Mouse (Mus musculus) thymus, adult 2 months (tissue): ENCODE measurements around the gene Dennd2c. TPM values are rescaled to one million over a fixed set of nuclear protein-coding genes. Genes with fewer than 3 reads are reported as not detected.

ENCODE experiments used
- DNase-seq: peaks from one replicate; pipeline ENCODE4 v3.0.0; 2021
- H3K27ac ChIP-seq: fragments of 200-500 bp; 2 replicates; pipeline ENCODE4 v1.5.1; 2012; ENCODE audit warnings: low read length, control low read depth; ENCODE audit not compliant: control insufficient read depth, insufficient read depth
- H3K27me3 ChIP-seq: fragments of 200-500 bp; 2 replicates; pipeline ENCODE4 v1.6.1; 2012; ENCODE audit warnings: mild to moderate bottlenecking, low read length, moderate library complexity, mixed read lengths; ENCODE audit not compliant: control insufficient read depth, insufficient read depth
- H3K36me3 ChIP-seq: fragments of 200-500 bp; 2 replicates; pipeline ENCODE4 v1.6.1; 2012; ENCODE audit warnings: mild to moderate bottlenecking, low read length, moderate library complexity; ENCODE audit not compliant: control insufficient read depth, insufficient read depth
- H3K4me1 ChIP-seq: fragments of 200-500 bp; replicated peaks from 2 replicates; pipeline ENCODE4 v1.6.1; 2012; ENCODE audit warnings: low read length; ENCODE audit not compliant: control insufficient read depth, insufficient read depth
- H3K4me3 ChIP-seq: fragments of 200-500 bp; 2 replicates; pipeline ENCODE4 v1.5.1; 2012; ENCODE audit warnings: mild to moderate bottlenecking, low read length, control low read depth, moderate library complexity; ENCODE audit not compliant: control insufficient read depth, insufficient read depth
- CTCF ChIP-seq: fragments of 200-500 bp; IDR thresholded peaks from 2 replicates; pipeline ENCODE4 v1.5.1; 2012; ENCODE audit warnings: mild to moderate bottlenecking, control low read depth, low read length, moderate library complexity, borderline replicate concordance; ENCODE audit not compliant: control insufficient read depth, poor library complexity, insufficient read depth; ENCODE audit errors: extremely low read depth
- POLR2A ChIP-seq: fragments of 200-500 bp; IDR thresholded peaks from 2 replicates; pipeline ENCODE4 v1.6.1; 2012; ENCODE audit warnings: mild to moderate bottlenecking, low read length, control low read depth, moderate library complexity; ENCODE audit not compliant: control insufficient read depth, poor library complexity, insufficient read depth; ENCODE audit errors: extremely low read depth
- WGBS: fragments of 180-500 bp; shearing (Covaris S2); methylation state at CpG from one replicate; pipeline ENCODE4 v1.1.7; 2018; 5-methylcytosine and 5-hydroxymethylcytosine counted together
- polyA plus RNA-seq: library from polyadenylated mRNA; depleted of rRNA; stranded (reverse); fragments of >200 nt; gene quantifications from 2 replicates; pipeline ENCODE4 v1.2.3, GENCODE M21; 2012

Gene Dennd2c
- polyA plus RNA-seq, 1 experiment = 2.2 TPM

GRCm38 (mm10) chr3:103148941-103149340 lies 46.5 kb downstream of the Dennd2c start:
- TF ChIP-seq CTCF (no peak), POLR2A (no peak)
- H3K27ac ChIP-seq = no peak overlapping the region
- peak; percentile 19 for DNase-seq
- no peak overlapping the region for H3K4me3 ChIP-seq
- WGBS = 2% methylated on average over 10 of the region's 10 CpGs
- H3K4me1 ChIP-seq = peaks cover 7% of the 10 kb centered on the region
- no peaks in the 10 kb centered on the region for H3K27me3 ChIP-seq
- H3K36me3 ChIP-seq = no peaks in the 10 kb centered on the region

- Histone ChIP-seq H3K36me3 (no peaks in the 10 kb centered on the region), H3K4me3 (no peak overlapping the region), H3K27me3 (no peaks in the 10 kb centered on the region), H3K4me1 (peaks cover 6% of the 10 kb centered on the region), H3K27ac (no peak overlapping the region)
- no peak for DNase-seq
- TF ChIP-seq CTCF = no peak
- no peak for TF ChIP-seq POLR2A
Observed at GRCm38 (mm10) chr3:103153761-103154160, 51.4 kb downstream of the Dennd2c start.

- WGBS = 81% methylated on average over 3 of the region's 3 CpGs
Observed at GRCm38 (mm10) chr3:103159232-103159900, 57.0 kb downstream of the Dennd2c start.

GRCm38 (mm10) chr3:103169771-103170170 lies 67.4 kb downstream of the Dennd2c start:
- DNase-seq = peak; percentile 82
- H3K27me3 ChIP-seq = no peaks in the 10 kb centered on the region
- 22% methylated on average over 4 of the region's 4 CpGs for WGBS

More at GRCm38 (mm10) chr3:103159232-103159900, 57.0 kb downstream of the Dennd2c start:
- H3K27me3 ChIP-seq = no peaks in the 10 kb centered on the region
- no peak overlapping the region for H3K4me3 ChIP-seq
- H3K4me1 ChIP-seq = no peaks in the 10 kb centered on the region
- TF ChIP-seq POLR2A = no peak
- no peak for TF ChIP-seq CTCF
- DNase-seq = no peak
- no peak overlapping the region for H3K27ac ChIP-seq
- H3K36me3 ChIP-seq = no peaks in the 10 kb centered on the region

GRCm38 (mm10) chr3:103171505-103172267 lies 69.3 kb downstream of the Dennd2c start, which contains the start of gene Bcas2:
Bcas2 (plus strand) TSS chr3:103171655.
- peak; percentile 99 for DNase-seq
- under 1% methylated on average over 56 of the region's 56 CpGs for WGBS
- Histone ChIP-seq H3K4me3 (peak within 1 kb of the TSS; percentile 90), H3K36me3 (peaks cover 23% of the 10 kb centered on the region), H3K4me1 (no peaks in the 10 kb centered on the region; the same call in 1 of the 2 replicates), H3K27ac (no peak within 1 kb of the TSS), H3K27me3 (no peaks in the 10 kb centered on the region)
- TF ChIP-seq CTCF (peak; percentile 70), POLR2A (peak; percentile 97)

More at GRCm38 (mm10) chr3:103169771-103170170, 67.4 kb downstream of the Dennd2c start:
- Histone ChIP-seq H3K36me3 (peaks cover 6% of the 10 kb centered on the region), H3K4me3 (no peak overlapping the region), H3K4me1 (no peaks in the 10 kb centered on the region; the same call in 1 of the 2 replicates), H3K27ac (no peak overlapping the region)
- TF ChIP-seq POLR2A (no peak), CTCF (no peak)

GRCm38 (mm10) chr3:103172615-103173014 lies 70.2 kb downstream of the Dennd2c start:
- no peak overlapping the region for H3K27ac ChIP-seq
- TF ChIP-seq POLR2A (no peak), CTCF (no peak)
- no peaks in the 10 kb centered on the region for H3K27me3 ChIP-seq
- no peaks in the 10 kb centered on the region; the same call in 1 of the 2 replicates for H3K4me1 ChIP-seq
- 37% methylated on average over 5 of the region's 5 CpGs for WGBS
- H3K36me3 ChIP-seq = peaks cover 29% of the 10 kb centered on the region
- DNase-seq = no peak
- no peak overlapping the region for H3K4me3 ChIP-seq
